Mouse (Mus musculus) frontal cortex, adult 2 months (tissue): ENCODE data around the gene Olfr1248. TPM values are rescaled to one million over a fixed set of nuclear protein-coding genes. Genes with fewer than 3 reads are reported as not detected.
"Not testable (repeated sequence)": the region's sequence is repeated elsewhere in the genome, so short reads cannot be mapped to it uniquely, and the experiment has no call there.

ENCODE experiments used
- DNase-seq, 2 experiments: peaks; one replicate each; pipeline ENCODE4 v3.0.0; 2022; ENCODE audit warnings: low spot score in 1 of 2; ENCODE audit errors: extremely low spot score in 1 of 2
- polyA plus RNA-seq: library from polyadenylated mRNA; depleted of rRNA; stranded (reverse); fragments of >200 nt; gene quantifications from 2 replicates; pipeline ENCODE4 v1.2.3, GENCODE M21; 2012; rRNA removed

Gene Olfr1248
- polyA plus RNA-seq = not detected in 2 replicates

DNA sequence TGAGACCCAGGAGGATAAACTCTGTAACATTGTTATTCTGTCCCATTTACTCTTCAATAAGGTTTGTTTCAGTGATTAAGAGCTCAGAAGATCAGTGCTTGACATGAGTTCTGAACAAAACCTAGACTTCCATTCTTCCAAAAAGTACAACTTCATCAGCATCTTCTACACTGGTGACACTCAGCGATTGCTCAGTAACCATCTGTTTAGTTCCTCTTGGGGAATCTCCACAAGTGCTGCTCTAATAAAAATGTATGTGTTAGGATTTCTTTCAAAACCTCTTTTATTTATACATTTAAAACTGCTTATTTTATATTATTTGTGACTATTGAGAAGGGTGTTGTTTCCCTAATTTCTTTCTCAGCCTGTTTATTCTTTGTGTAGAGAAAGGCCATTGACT is at the start of gene Olfr1248:
Gene Olfr1248 (minus strand): TSS at position 101 of the 400 bp plus-strand sequence.
- not testable (repeated sequence) for DNase-seq

DNA sequence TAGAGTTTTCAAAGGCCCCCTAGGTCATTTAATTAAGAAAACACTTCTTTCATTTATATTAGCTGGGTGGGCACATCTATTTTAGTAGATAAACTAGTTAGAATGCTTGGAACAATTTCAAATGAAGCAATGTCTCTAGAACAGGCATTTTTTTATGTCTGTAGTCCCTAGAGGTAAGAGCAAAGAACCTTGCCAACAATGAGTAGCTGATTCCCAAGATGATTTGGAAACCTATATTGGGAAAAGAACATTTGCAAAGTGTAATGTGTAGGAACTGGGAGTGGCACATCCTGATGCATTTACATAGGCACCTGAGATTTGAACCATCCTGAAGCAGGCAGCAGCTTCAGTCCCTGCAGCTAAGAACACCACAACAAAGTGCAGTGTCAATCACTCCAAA is 43.3 kb upstream of the Olfr1248 start, which contains the start of gene Olfr1250:
Gene Olfr1250 (minus strand): TSS at position 101 of the 400 bp plus-strand sequence.
- no peak for DNase-seq

DNA sequence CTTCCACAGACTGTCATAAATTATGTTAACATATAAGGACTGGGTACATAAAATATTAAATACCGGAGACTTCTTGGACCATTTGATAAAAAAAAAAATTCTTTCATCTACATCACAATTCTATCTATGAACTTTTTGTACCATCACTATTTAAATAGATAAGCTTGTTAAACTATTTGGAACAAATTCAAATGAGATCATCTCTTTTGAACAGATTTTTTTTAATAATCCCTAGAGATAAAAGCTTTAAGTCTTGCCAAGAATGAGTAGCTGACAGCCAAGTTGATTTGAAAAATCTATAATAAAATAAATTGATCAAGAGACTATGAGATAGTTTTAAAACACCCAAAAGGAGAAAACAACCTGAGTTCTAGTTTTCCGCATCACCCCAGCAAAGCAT is 16.8 kb upstream of the Olfr1248 start, which contains the start of gene Olfr1249:
Gene Olfr1249 (minus strand): TSS at position 101 of the 400 bp plus-strand sequence.
- DNase-seq = no peak

DNA sequence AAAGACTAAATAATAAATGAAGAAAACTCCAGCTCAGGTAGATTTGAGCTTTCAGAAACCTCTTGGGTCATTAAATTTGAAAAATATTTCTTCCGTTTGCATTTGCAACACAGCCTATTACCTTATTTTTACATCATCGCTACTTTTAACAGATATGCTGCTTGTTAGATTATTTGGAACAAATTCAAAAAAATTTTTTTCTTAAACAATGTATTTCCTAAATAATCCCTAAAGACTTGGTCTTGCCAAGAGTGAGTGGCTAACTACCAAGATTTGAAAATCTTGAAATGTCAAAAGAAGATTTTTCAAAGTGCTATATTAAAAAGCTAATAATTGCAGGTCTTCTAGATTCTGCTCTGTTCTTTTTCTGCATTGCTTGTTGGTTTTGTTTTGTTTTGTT is 4.0 kb downstream of the Olfr1248 start, which contains the start of gene Olfr1247:
Gene Olfr1247 (minus strand): TSS at position 101 of the 400 bp plus-strand sequence.
- DNase-seq = no peak

DNA sequence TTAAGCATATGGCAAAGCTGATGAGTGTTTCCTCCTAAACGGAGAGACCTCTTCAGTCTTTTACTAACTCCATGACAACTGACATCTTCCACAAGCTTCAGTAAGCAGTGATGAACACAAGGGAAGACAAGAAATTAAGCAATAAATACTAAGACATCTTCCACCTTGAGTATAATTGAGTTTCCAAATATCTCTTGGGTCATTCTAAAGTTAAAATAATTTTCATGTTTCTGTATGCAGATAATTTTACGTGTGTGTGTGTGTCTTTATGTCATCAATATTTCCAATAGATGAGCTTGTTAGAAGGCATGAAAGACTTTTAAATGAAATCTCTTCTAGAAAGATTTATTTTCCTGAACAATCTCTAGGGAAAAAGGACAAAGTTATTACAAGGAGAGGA is 25.0 kb downstream of the Olfr1248 start, which contains the start of gene Olfr1246:
Gene Olfr1246 (minus strand): TSS at position 101 of the 400 bp plus-strand sequence.
- DNase-seq = no peak

DNA sequence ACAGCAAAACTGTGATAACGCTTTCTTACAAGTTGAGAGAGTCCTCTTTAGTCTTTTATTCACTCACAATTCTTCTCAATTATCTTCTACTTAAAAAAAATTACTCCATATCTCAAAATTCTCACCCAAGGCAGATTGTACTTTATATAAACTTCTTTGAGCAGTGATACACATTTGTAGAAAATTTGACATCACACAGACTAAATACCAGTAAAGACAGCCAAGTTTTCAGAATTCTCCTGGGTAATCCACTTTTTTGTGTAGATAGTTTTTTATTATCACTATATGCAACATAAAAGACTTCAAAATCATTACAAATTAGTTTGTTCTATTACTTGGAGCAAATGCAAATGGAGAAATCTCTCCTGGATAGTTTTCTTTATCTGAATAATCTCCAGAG is 39.7 kb downstream of the Olfr1248 start, which contains the start of gene Olfr1245:
Gene Olfr1245 (minus strand): TSS at position 101 of the 400 bp plus-strand sequence.
- no peak for DNase-seq

Other genes starting within 250 kb of the Olfr1248 start
- not detected in 2 replicates for gene Olfr1238, start 208.6 kb downstream of the Olfr1248 start, polyA plus RNA-seq
- not detected in 2 replicates for gene Olfr1239, start 197.8 kb downstream of the Olfr1248 start, polyA plus RNA-seq
- 0.06 TPM in 1 of 2 replicates, not detected in the other for gene Olfr1240, start 175.2 kb downstream of the Olfr1248 start, polyA plus RNA-seq
- not detected in 2 replicates for gene Olfr1241, start 131.1 kb downstream of the Olfr1248 start, polyA plus RNA-seq
- gene Olfr1242, start 119.9 kb downstream of the Olfr1248 start, polyA plus RNA-seq = not detected in 2 replicates
- gene Olfr1243, start 86.8 kb downstream of the Olfr1248 start, polyA plus RNA-seq = not detected in 2 replicates
- gene Olfr1245, start 39.8 kb downstream of the Olfr1248 start, polyA plus RNA-seq = not detected in 2 replicates
- gene Olfr1246, start 25.1 kb downstream of the Olfr1248 start, polyA plus RNA-seq = not detected in 2 replicates
- gene Olfr1247, start 4.1 kb downstream of the Olfr1248 start, polyA plus RNA-seq = 0.04 TPM in 1 of 2 replicates, not detected in the other
- gene Olfr1249, start 16.7 kb upstream of the Olfr1248 start, polyA plus RNA-seq = not detected in 2 replicates
- gene Olfr1250, start 43.2 kb upstream of the Olfr1248 start, polyA plus RNA-seq = not detected in 2 replicates
- not detected in 2 replicates for gene Olfr1251, start 53.7 kb upstream of the Olfr1248 start, polyA plus RNA-seq
- gene Olfr1252, start 106.8 kb upstream of the Olfr1248 start, polyA plus RNA-seq = 0.06 TPM in 1 of 2 replicates, not detected in the other
- not detected in 2 replicates for gene Olfr1253, start 138.8 kb upstream of the Olfr1248 start, polyA plus RNA-seq
- 0.25 TPM in 1 of 2 replicates, not detected in the other for gene Olfr1254, start 175.4 kb upstream of the Olfr1248 start, polyA plus RNA-seq
- not detected in 2 replicates for gene Olfr1255, start 193.8 kb upstream of the Olfr1248 start, polyA plus RNA-seq
- not detected in 2 replicates for gene Olfr1256, start 223.3 kb upstream of the Olfr1248 start, polyA plus RNA-seq
- gene Olfr48, start 230.0 kb upstream of the Olfr1248 start, polyA plus RNA-seq = not detected in 2 replicates